Mouse (Mus musculus) erythroid progenitor cell, adult 5-6 weeks (primary cell): Measurements from ENCODE around the gene Plcb4. TPM values are rescaled to one million over a fixed set of nuclear protein-coding genes. Genes with fewer than 3 reads are reported as not detected.

Source experiments
- ATAC-seq: replicated peaks from 2 replicates; pipeline ENCODE4 v1.8.0; 2016; ENCODE audit warnings: moderate number of reproducible peaks, mild to moderate bottlenecking, moderate TSS enrichment, inconsistent platforms; ENCODE audit not compliant: poor library complexity, low FRiP score, severe bottlenecking
- total RNA-seq, 2 experiments: library from RNA; stranded (forward) in 1 of 2; stranded (reverse) in 1 of 2; fragments of 150-400 nt in 1 of 2; fragments of 186-747, 209-891 nt in 1 of 2; gene quantifications; 2 replicates each; pipeline versions ENCODE4 v1.2.3 to v1.2.4; 2015 to 2017; ENCODE audit warnings: low replicate concordance in 2 of 2

Plcb4 gene
- total RNA-seq, 2 experiments from 2014 or later, result 0.84 to 1.2 TPM

DNA sequence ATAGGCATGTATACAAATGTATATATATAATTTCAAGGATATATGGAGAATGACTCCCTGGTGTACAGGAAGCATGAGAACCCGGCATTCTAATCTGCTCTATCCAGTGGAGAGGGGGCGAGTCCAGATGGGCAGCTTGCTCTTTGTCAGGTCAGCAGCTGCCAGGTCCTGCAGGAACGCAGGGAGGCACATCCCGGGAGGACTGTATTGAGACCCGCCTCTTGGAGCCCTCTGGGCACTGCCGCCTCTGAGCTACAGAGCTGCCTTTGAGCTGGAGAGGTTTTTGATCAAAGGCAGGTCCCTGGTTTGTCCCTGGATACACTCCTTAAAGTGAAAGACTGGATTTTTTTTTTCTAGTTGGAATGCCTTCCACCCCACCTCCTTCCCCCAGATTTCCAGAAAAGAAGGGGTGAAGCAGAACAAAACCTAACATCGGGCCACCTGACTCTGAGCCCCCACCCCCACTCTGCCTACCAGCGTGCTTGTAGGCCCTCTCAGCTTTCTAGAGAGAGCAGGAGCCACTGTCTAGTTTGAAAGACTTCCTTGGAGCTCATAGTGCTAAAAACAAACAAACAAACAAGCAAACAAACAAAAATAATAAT is 393.0 kb downstream of the Plcb4 start, which contains the start of gene Lamp5:
Gene Lamp5 (plus strand): TSS at position 552 of the 602 bp plus-strand sequence.
- ATAC-seq, result no peak

DNA sequence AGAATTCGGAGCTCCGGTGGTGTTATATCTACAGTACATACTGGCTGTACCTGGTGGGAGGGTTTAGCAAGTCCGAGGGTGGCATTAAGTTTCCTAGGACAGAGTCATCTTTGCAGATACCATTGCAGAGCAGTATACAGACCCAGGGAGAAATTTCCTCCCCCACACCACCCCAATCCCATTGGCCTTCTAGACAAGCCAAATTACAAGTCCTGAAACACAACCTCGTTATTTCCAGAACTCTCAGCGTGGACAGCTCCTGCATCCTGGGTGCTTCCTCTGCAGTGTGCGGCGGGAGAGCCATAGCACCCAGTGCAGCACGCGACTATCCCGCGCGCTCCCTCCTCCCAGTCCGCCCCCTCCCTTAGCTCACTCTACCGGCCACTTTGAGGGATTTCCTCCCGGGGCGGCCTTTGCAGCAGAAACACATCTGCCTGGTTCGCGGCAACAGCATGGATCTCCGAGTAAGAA is 399.1 kb downstream of the Plcb4 start:
- no peak for ATAC-seq

DNA sequence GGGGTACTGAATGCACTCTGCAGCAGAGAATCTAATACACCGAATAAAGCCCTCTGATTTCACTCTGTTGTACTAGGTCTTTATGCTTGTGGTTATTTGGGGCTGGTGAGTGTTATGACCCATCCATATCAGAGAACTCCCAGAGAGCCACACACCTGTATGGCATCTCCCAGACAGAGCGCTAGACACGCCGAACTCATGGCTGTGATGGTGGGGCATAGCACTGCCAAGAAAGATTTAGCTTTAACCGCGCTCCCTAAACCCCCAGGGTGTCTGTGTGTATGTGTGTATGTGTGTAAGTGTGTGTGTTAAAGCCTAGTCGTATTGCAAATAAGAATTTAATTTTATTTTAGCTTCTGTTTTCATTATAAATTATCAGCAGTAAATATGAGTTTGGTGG is 399.6 kb downstream of the Plcb4 start:
- no peak for ATAC-seq

DNA sequence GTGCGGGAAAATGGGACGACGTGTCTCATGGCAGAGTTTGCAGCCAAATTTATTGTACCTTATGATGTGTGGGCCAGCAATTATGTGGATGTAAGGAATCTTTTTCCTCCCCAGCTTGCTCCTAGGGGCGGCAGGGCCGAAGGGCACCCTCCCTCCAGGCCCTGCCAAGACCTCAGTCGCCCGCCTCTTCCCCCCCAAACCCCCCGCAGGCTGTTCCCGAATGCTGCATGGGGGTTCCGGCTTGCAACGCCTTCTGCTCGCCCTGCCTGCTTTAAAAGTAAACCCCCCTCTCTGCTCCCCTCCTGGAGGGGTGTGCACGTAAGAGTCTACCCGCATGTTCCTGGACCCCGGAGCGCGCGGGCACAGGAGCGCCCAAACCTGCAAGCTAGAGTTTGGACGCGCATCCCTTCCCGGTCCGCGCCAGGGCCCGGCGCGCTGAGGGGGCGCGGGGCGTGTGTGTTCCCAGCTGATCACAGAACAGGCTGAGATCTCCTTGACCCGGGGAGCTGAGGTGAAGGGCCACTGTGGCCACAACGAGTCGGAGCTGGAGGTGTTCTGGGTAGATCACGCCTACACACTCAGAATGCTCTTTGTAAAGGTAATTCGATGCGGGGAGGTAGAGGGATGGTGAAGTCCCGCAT is 400.3 kb downstream of the Plcb4 start:
- ATAC-seq, result no peak
